Mouse (Mus musculus) liver, embryonic 14.5 days (tissue): ENCODE results near the gene Dvl1.

Experiments
- CTCF ChIP-seq: IDR thresholded peaks from 2 replicates; pipeline ENCODE4 v1.5.1; 2016; ENCODE audit warnings: antibody characterized with exemption, low read depth, control low read depth
- EP300 ChIP-seq: IDR thresholded peaks from 2 replicates; pipeline ENCODE4 v1.6.1; 2016; ENCODE audit warnings: antibody characterized with exemption, low read depth

DNA sequence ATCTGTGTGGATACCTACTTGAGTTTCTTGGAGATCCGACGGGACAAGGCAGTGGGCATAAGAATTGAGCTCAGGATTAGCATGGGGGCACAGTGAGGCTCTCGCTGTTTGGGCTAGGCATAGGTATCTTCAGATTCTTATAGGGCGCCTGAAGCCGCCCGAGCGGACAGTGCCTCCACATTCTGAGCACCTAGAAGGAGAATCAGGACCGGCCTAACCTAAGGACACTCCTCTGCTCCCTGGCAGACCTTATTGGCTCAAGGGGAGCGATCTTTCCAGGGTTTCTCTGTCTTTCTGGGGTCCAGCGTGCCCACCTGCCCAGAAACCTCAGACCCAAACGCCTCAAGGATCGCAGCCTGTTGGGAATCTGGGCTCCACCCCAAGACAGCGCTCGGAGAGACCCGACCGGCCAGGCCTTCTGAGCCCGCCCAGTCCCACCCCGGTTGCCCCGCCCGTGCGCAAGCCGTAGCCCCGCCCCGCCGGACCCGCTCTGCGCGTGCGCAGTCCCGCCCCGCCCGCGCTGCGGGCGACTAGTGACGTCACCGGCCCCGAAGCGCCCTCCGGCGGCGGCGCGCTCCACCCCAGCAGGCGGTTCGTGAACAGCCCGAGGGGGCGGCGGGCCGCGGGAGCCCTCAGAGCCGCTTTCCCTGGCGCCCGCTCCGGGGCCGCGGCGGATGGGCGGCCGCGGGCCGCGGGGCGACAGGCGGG lies at the start of gene Dvl1:
- peak; percentile 45 for TF ChIP-seq CTCF
- no peak for TF ChIP-seq EP300
